Mouse (Mus musculus) neural tube, embryonic 11.5 days (tissue): ENCODE results near the gene Ugt1a9. TPM values are rescaled to one million over a fixed set of nuclear protein-coding genes. Genes with fewer than 3 reads are reported as not detected.
A peak's percentile ranks its signal among the peaks of the same experiment; 100 is the strongest.
"Not testable (repeated sequence)": the region's sequence is repeated elsewhere in the genome, so short reads cannot be mapped to it uniquely, and the experiment has no call there.

ENCODE experiments used
- ATAC-seq: fragments of 200-750 bp; cut with Nextera tagmentation; 2 replicates; pipeline ENCODE4 v1.8.0; 2017; ENCODE audit warnings: moderate number of reproducible peaks, mild to moderate bottlenecking, moderate TSS enrichment, moderate library complexity; ENCODE audit not compliant: insufficient read depth, low FRiP score, low TSS enrichment
- DNase-seq: peaks from one replicate; pipeline ENCODE4 v3.0.0-alpha.2; 2015; ENCODE audit warnings: low spot score
- H3K27ac ChIP-seq: fragments of 300-500 bp; sonication (generic); 2 replicates; pipeline ENCODE4 v1.5.1; 2014; ENCODE audit warnings: low read depth, mild to moderate bottlenecking, low read length
- H3K27me3 ChIP-seq: fragments of 300-500 bp; sonication (generic); 2 replicates; pipeline ENCODE4 v1.6.1; 2014; ENCODE audit warnings: mild to moderate bottlenecking, low read length, mixed read lengths; ENCODE audit not compliant: control insufficient read depth, insufficient read depth
- H3K36me3 ChIP-seq: fragments of 300-500 bp; sonication (generic); 2 replicates; pipeline ENCODE4 v1.6.1; 2014; ENCODE audit warnings: mild to moderate bottlenecking, low read length, moderate library complexity, mixed read lengths; ENCODE audit not compliant: control insufficient read depth, insufficient read depth
- H3K4me1 ChIP-seq: fragments of 300-500 bp; sonication (generic); 2 replicates; pipeline ENCODE4 v1.6.1; 2014; ENCODE audit warnings: low read length, mixed read lengths; ENCODE audit not compliant: control insufficient read depth, insufficient read depth
- H3K4me2 ChIP-seq: fragments of 300-500 bp; sonication (generic); 2 replicates; pipeline ENCODE4 v1.6.1; 2014; ENCODE audit warnings: low read depth, mild to moderate bottlenecking, moderate library complexity
- H3K4me3 ChIP-seq: fragments of 300-500 bp; sonication (generic); 2 replicates; pipeline ENCODE4 v1.5.1; 2014; ENCODE audit warnings: low read depth, low read length
- H3K9ac ChIP-seq: fragments of 300-500 bp; sonication (generic); 2 replicates; pipeline ENCODE4 v1.6.1; 2014; ENCODE audit warnings: mild to moderate bottlenecking, low read length
- H3K9me3 ChIP-seq: fragments of 300-500 bp; sonication (generic); 2 replicates; pipeline ENCODE4 v1.6.1; 2016; ENCODE audit warnings: low read length; ENCODE audit not compliant: control insufficient read depth
- WGBS: fragments of 180-500 bp; shearing (Covaris S2); extraction: QIAGEN DNeasy Blood & Tissue Kit; methylation state at CpG from one replicate; pipeline ENCODE4 v1.1.7; 2014; 5-methylcytosine and 5-hydroxymethylcytosine counted together
- polyA plus RNA-seq: library from polyadenylated mRNA; unstranded; fragments of >200 nt; fragmentation: Nextera tagmentation; extraction: Ambion mirVana; gene quantifications from 2 replicates; pipeline ENCODE4 v1.2.1, GENCODE M21; 2014

Ugt1a9 gene
- polyA plus RNA-seq, 1 experiment from 2014 or later, result not detected

- no peak overlapping the region for H3K4me3 ChIP-seq
- no peaks in the 10 kb centered on the region for H3K4me1 ChIP-seq
- H3K9me3 ChIP-seq, result peaks cover 51% of the 10 kb centered on the region
- no peak overlapping the region for H3K9ac ChIP-seq
- H3K36me3 ChIP-seq, result no peaks in the 10 kb centered on the region
- 42% methylated on average over 3 of the region's 3 CpGs for whole genome bisulfite sequencing
- no peak overlapping the region for H3K4me2 ChIP-seq
- ATAC-seq, result no peak
- no peak overlapping the region for H3K27ac ChIP-seq
- no peak for DNase-seq
- H3K27me3 ChIP-seq, result no peaks in the 10 kb centered on the region
Observed at GRCm38 (mm10) chr1:88217576-88217975, 147.0 kb downstream of the Ugt1a9 start.

- Histone ChIP-seq H3K4me2 (no peak overlapping the region), H3K27ac (no peak overlapping the region), H3K4me3 (no peak overlapping the region), H3K4me1 (no peaks in the 10 kb centered on the region), H3K9ac (no peak overlapping the region), H3K36me3 (no peaks in the 10 kb centered on the region), H3K9me3 (peaks cover 46% of the 10 kb centered on the region), H3K27me3 (no peaks in the 10 kb centered on the region)
- 73% methylated on average over 9 of the region's 9 CpGs for WGBS
- ATAC-seq, result no peak
- peak; percentile 9 for DNase-seq
Observed at GRCm38 (mm10) chr1:88218051-88218450, 147.5 kb downstream of the Ugt1a9 start.

- Histone ChIP-seq H3K27me3 (no peaks in the 10 kb centered on the region), H3K4me3 (no peak overlapping the region), H3K4me1 (no peaks in the 10 kb centered on the region), H3K9me3 (peaks cover 41% of the 10 kb centered on the region), H3K4me2 (no peak overlapping the region), H3K27ac (no peak overlapping the region), H3K36me3 (no peaks in the 10 kb centered on the region), H3K9ac (no peak overlapping the region)
- whole genome bisulfite sequencing, result 53% methylated on average over 4 of the region's 4 CpGs
- ATAC-seq (no peak), DNase-seq (peak; percentile 12)
Observed at GRCm38 (mm10) chr1:88218591-88218990, 148.0 kb downstream of the Ugt1a9 start.

GRCm38 (mm10) chr1:88219054-88219453 is 148.5 kb downstream of the Ugt1a9 start:
- Histone ChIP-seq H3K27ac (no peak overlapping the region), H3K9me3 (peaks cover 36% of the 10 kb centered on the region), H3K27me3 (no peaks in the 10 kb centered on the region), H3K9ac (no peak overlapping the region), H3K4me3 (no peak overlapping the region), H3K36me3 (no peaks in the 10 kb centered on the region), H3K4me1 (no peaks in the 10 kb centered on the region), H3K4me2 (no peak overlapping the region)
- 21% methylated on average over 1 of the region's 1 CpGs for WGBS
- ATAC-seq (no peak), DNase-seq (peak; percentile 10)

GRCm38 (mm10) chr1:88220336-88220735 is 149.7 kb downstream of the Ugt1a9 start:
- Histone ChIP-seq H3K4me1 (no peaks in the 10 kb centered on the region), H3K27ac (no peak overlapping the region), H3K27me3 (no peaks in the 10 kb centered on the region), H3K4me3 (no peak overlapping the region), H3K36me3 (no peaks in the 10 kb centered on the region), H3K4me2 (no peak overlapping the region), H3K9ac (no peak overlapping the region), H3K9me3 (peaks cover 27% of the 10 kb centered on the region)
- no peak for ATAC-seq
- peak; percentile 11 for DNase-seq

GRCm38 (mm10) chr1:88222216-88222615 is 151.6 kb downstream of the Ugt1a9 start:
- ATAC-seq (no peak), DNase-seq (no peak)
- no peak overlapping the region for H3K4me3 ChIP-seq
- H3K4me1 ChIP-seq, result no peaks in the 10 kb centered on the region
- no peaks in the 10 kb centered on the region for H3K36me3 ChIP-seq
- no peaks in the 10 kb centered on the region for H3K27me3 ChIP-seq
- no peak overlapping the region for H3K27ac ChIP-seq
- peaks cover 29% of the 10 kb centered on the region for H3K9me3 ChIP-seq
- H3K4me2 ChIP-seq, result no peak overlapping the region
- no peak overlapping the region for H3K9ac ChIP-seq
- 55% methylated on average over 2 of the region's 2 CpGs for WGBS

GRCm38 (mm10) chr1:88223011-88223515 is 152.5 kb downstream of the Ugt1a9 start:
- H3K9ac ChIP-seq, H3K27me3 ChIP-seq, H3K27ac ChIP-seq, H3K4me3 ChIP-seq, H3K4me2 ChIP-seq, H3K36me3 ChIP-seq, ATAC-seq, H3K4me1 ChIP-seq: not testable (repeated sequence)
- peaks cover 33% of the 10 kb centered on the region for H3K9me3 ChIP-seq
- DNase-seq, result peak; percentile 8

- WGBS, result 64% methylated on average over 1 of the region's 1 CpGs
- Histone ChIP-seq H3K9me3 (peaks cover 38% of the 10 kb centered on the region), H3K27ac (no peak overlapping the region), H3K9ac (no peak overlapping the region), H3K27me3 (no peaks in the 10 kb centered on the region), H3K4me2 (no peak overlapping the region), H3K4me1 (no peaks in the 10 kb centered on the region), H3K36me3 (no peaks in the 10 kb centered on the region), H3K4me3 (no peak overlapping the region)
- peak; percentile 10 for DNase-seq
- no peak for ATAC-seq
Observed at GRCm38 (mm10) chr1:88223591-88223990, 153.0 kb downstream of the Ugt1a9 start.

- Histone ChIP-seq H3K4me1 (no peaks in the 10 kb centered on the region), H3K9ac (no peak overlapping the region), H3K9me3 (peaks cover 40% of the 10 kb centered on the region), H3K27ac (no peak overlapping the region), H3K27me3 (no peaks in the 10 kb centered on the region), H3K36me3 (no peaks in the 10 kb centered on the region), H3K4me3 (no peak overlapping the region), H3K4me2 (no peak overlapping the region)
- DNase-seq (no peak), ATAC-seq (no peak)
- WGBS, result 72% methylated on average over 2 of the region's 2 CpGs
Observed at GRCm38 (mm10) chr1:88224029-88224776, 153.6 kb downstream of the Ugt1a9 start.
